Mouse (Mus musculus) spleen, adult 2 months (tissue): ENCODE results near the gene Cct4. TPM values are rescaled to one million over a fixed set of nuclear protein-coding genes. Genes with fewer than 3 reads are reported as not detected.
A peak's percentile ranks its signal among the peaks of the same experiment; 100 is the strongest.

ENCODE experiments used
- DNase-seq, 2 experiments: peaks; one replicate each; pipeline versions ENCODE4 v3.0.0 to v3.0.0-alpha.2; 2012 to 2021; ENCODE audit warnings: low spot score in 2 of 2, low read depth in 1 of 2
- H3K27ac ChIP-seq: fragments of 200-500 bp; 2 replicates; pipeline ENCODE4 v1.5.1; 2012; ENCODE audit warnings: low read length, inconsistent platforms; ENCODE audit not compliant: insufficient read depth
- H3K27me3 ChIP-seq: fragments of 200-500 bp; 2 replicates; pipeline ENCODE4 v1.6.1; 2012; ENCODE audit warnings: mild to moderate bottlenecking, moderate library complexity, low read length, inconsistent platforms; ENCODE audit not compliant: control insufficient read depth, insufficient read depth
- H3K36me3 ChIP-seq: fragments of 200-500 bp; 2 replicates; pipeline ENCODE4 v1.6.1; 2012; ENCODE audit warnings: mild to moderate bottlenecking, low read length, inconsistent platforms; ENCODE audit not compliant: control insufficient read depth, insufficient read depth
- H3K4me1 ChIP-seq: fragments of 200-500 bp; 2 replicates; pipeline ENCODE4 v1.6.1; 2011; ENCODE audit warnings: inconsistent platforms; ENCODE audit not compliant: control insufficient read depth, insufficient read depth, insufficient read length
- H3K4me3 ChIP-seq: fragments of 200-500 bp; 2 replicates; pipeline ENCODE4 v1.5.1; 2011; ENCODE audit warnings: mild to moderate bottlenecking, inconsistent platforms; ENCODE audit not compliant: insufficient read depth, insufficient read length; ENCODE audit errors: extremely low read depth
- CTCF ChIP-seq: fragments of 200-500 bp; IDR thresholded peaks from 2 replicates; pipeline ENCODE4 v1.5.1; 2011; ENCODE audit warnings: mild to moderate bottlenecking, inconsistent platforms; ENCODE audit not compliant: insufficient read depth, insufficient read length, insufficient replicate concordance; ENCODE audit errors: extremely low read depth
- POLR2A ChIP-seq: fragments of 200-500 bp; IDR thresholded peaks from 2 replicates; pipeline ENCODE4 v1.6.1; 2011; ENCODE audit warnings: low read depth, low read length, inconsistent platforms
- WGBS: fragments of 180-500 bp; shearing (Covaris S2); methylation state at CpG from one replicate; pipeline ENCODE4 v1.1.7; 2018; 5-methylcytosine and 5-hydroxymethylcytosine counted together
- polyA plus RNA-seq: library from polyadenylated mRNA; depleted of rRNA; stranded (reverse); fragments of >200 nt; gene quantifications from 2 replicates; pipeline ENCODE4 v1.2.3, GENCODE M21; 2012

Gene Cct4
- polyA plus RNA-seq, 1 experiment: 155 TPM

- Histone ChIP-seq H3K27ac (no peak overlapping the region), H3K4me1 (peaks cover 4% of the 10 kb centered on the region), H3K36me3 (peaks cover 15% of the 10 kb centered on the region), H3K4me3 (peak overlapping the region; percentile 85), H3K27me3 (no peaks in the 10 kb centered on the region)
- TF ChIP-seq POLR2A: no peak
- TF ChIP-seq CTCF: no peak
- WGBS: 9% methylated on average over 14 of the region's 14 CpGs
- DNase-seq: no peak
Observed at GRCm38 (mm10) chr11:22991218-22991835, 1.0 kb downstream of the Cct4 start.

- TF ChIP-seq POLR2A (no peak), CTCF (no peak)
- DNase-seq: no peak
- H3K4me1 ChIP-seq: peaks cover 4% of the 10 kb centered on the region
- no peaks in the 10 kb centered on the region for H3K27me3 ChIP-seq
- no peak overlapping the region for H3K4me3 ChIP-seq
- no peak overlapping the region for H3K27ac ChIP-seq
- 93% methylated on average over 2 of the region's 2 CpGs for WGBS
- H3K36me3 ChIP-seq: peaks cover 26% of the 10 kb centered on the region
Observed at GRCm38 (mm10) chr11:22994271-22994670, 4.0 kb downstream of the Cct4 start.

- WGBS: 94% methylated on average over 4 of the region's 4 CpGs
- peaks cover 33% of the 10 kb centered on the region for H3K36me3 ChIP-seq
- no peak overlapping the region for H3K4me3 ChIP-seq
- DNase-seq: no peak
- TF ChIP-seq POLR2A: no peak
- no peak for TF ChIP-seq CTCF
- no peaks in the 10 kb centered on the region for H3K27me3 ChIP-seq
- no peak overlapping the region for H3K27ac ChIP-seq
- H3K4me1 ChIP-seq: peaks cover 4% of the 10 kb centered on the region
Observed at GRCm38 (mm10) chr11:22995461-22995860, 5.1 kb downstream of the Cct4 start.

- Histone ChIP-seq H3K27me3 (no peaks in the 10 kb centered on the region), H3K36me3 (peaks cover 51% of the 10 kb centered on the region), H3K4me3 (no peak overlapping the region), H3K27ac (no peak overlapping the region), H3K4me1 (no peaks in the 10 kb centered on the region)
- WGBS: 65% methylated on average over 1 of the region's 1 CpGs
- no peak for DNase-seq
- no peak for TF ChIP-seq CTCF
Observed at GRCm38 (mm10) chr11:22998308-22998707, 8.0 kb downstream of the Cct4 start.

GRCm38 (mm10) chr11:23005276-23005675 lies 15.0 kb downstream of the Cct4 start:
- Histone ChIP-seq H3K27me3 (no peaks in the 10 kb centered on the region), H3K4me3 (no peak overlapping the region), H3K27ac (no peak overlapping the region), H3K4me1 (peaks cover 2% of the 10 kb centered on the region; the same call in 1 of the 2 replicates), H3K36me3 (peaks cover 25% of the 10 kb centered on the region)
- TF ChIP-seq CTCF: no peak
- TF ChIP-seq POLR2A: no peak
- DNase-seq: no peak
- WGBS: 88% methylated on average over 1 of the region's 1 CpGs

- Histone ChIP-seq H3K36me3 (peaks cover 15% of the 10 kb centered on the region), H3K4me1 (peaks cover 2% of the 10 kb centered on the region; the same call in 1 of the 2 replicates), H3K27ac (peak overlapping the region; percentile 68), H3K4me3 (peak overlapping the region; percentile 50; the same call in 1 of the 2 replicates), H3K27me3 (no peaks in the 10 kb centered on the region)
- no peak for DNase-seq
- WGBS: 8% methylated on average over 6 of the region's 6 CpGs
- no peak for TF ChIP-seq POLR2A
- no peak for TF ChIP-seq CTCF
Observed at GRCm38 (mm10) chr11:23007166-23007480, 16.8 kb downstream of the Cct4 start.

GRCm38 (mm10) chr11:23007481-23008180 lies 17.3 kb downstream of the Cct4 start, which contains the start of gene Fam161a:
Gene Fam161a (plus strand): TSS chr11:23007531.
- H3K36me3 ChIP-seq: peaks cover 9% of the 10 kb centered on the region
- peak; percentile 72 to 88 for DNase-seq
- H3K4me3 ChIP-seq: peak within 1 kb of the TSS; percentile 81
- 1% methylated on average over 22 of the region's 22 CpGs for WGBS
- no peaks in the 10 kb centered on the region for H3K27me3 ChIP-seq
- peak within 1 kb of the TSS; percentile 77 for H3K27ac ChIP-seq
- H3K4me1 ChIP-seq: peaks cover 2% of the 10 kb centered on the region; the same call in 1 of the 2 replicates
- TF ChIP-seq CTCF: no peak
- TF ChIP-seq POLR2A: no peak
